In genomic region chr16:68401860-68402671, GRCm38 (mm10) we compare ENCODE assay signal across 23 mouse cellular contexts.
DNase-seq lines count a peak whose midpoint lies in the region; ATAC-seq and TF ChIP-seq lines count a peak whose summit lies in the region.
"Had no signal": no experiment of that assay in that cellular context is flagged by ENCODE, and none has a peak within 500 bp of the region (broad histone marks: within the 10 kb centered on the region; RNA-seq: fewer than 3 reads in every experiment).

No protein-coding gene starts in this region.

- H3K9ac ChIP-seq in stomach, embryonic 14.5 days (replicated peaks; ENCODE audit: low read depth, low read length) = no peak overlapping the region
- H3K9ac ChIP-seq in stomach, postnatal 0 days (ENCODE audit: low read length) = no peak overlapping the region
- H3K9ac ChIP-seq: embryonic facial prominence, embryonic 12.5 days; embryonic facial prominence, embryonic 15.5 days; forebrain, postnatal 0 days; hindbrain, embryonic 12.5 days; hindbrain, embryonic 15.5 days had no signal

- no peaks in the 10 kb centered on the region for H3K9me3 ChIP-seq in stomach, embryonic 14.5 days (ENCODE audit: control insufficient read depth, low read depth, low read length)
- H3K9me3 ChIP-seq in stomach, postnatal 0 days (ENCODE audit: control insufficient read depth, low read length) = no peaks in the 10 kb centered on the region
- H3K9me3 ChIP-seq: embryonic facial prominence, embryonic 12.5 days; embryonic facial prominence, embryonic 15.5 days; hindbrain, embryonic 12.5 days; hindbrain, embryonic 15.5 days had no signal

- H3K4me2 ChIP-seq in stomach, embryonic 14.5 days (replicated peaks; ENCODE audit: low read depth, low read length) = no peak overlapping the region
- H3K4me2 ChIP-seq in stomach, postnatal 0 days (replicated peaks; ENCODE audit: low read depth) = no peak overlapping the region
- H3K4me2 ChIP-seq: embryonic facial prominence, embryonic 12.5 days; embryonic facial prominence, embryonic 15.5 days; heart, embryonic 11.5 days; hindbrain, embryonic 12.5 days; hindbrain, embryonic 15.5 days had no signal

- H3K27ac ChIP-seq in stomach, embryonic 14.5 days (ENCODE audit: low read length) = no peak overlapping the region
- H3K27ac ChIP-seq in stomach, postnatal 0 days (replicated peaks) = no peak overlapping the region
- H3K27ac ChIP-seq: embryonic facial prominence, embryonic 12.5 days; embryonic facial prominence, embryonic 15.5 days; gastrocnemius, adult 2 months; hindbrain, embryonic 12.5 days; hindbrain, embryonic 15.5 days had no signal

- 70% methylated on average over 4 of the region's 4 CpGs for WGBS in stomach, embryonic 14.5 days
- WGBS in stomach, postnatal 0 days = 54% methylated on average over 4 of the region's 4 CpGs

- peak; percentile 42 to 60 for DNase-seq in cerebellum, postnatal 10 days
- DNase-seq in cerebellum, adult 9-10 months = no peak
- peak; percentile 24 for DNase-seq in layer of hippocampus, adult 9-10 months (ENCODE audit: low spot score)
- DNase-seq in layer of hippocampus, postnatal 25 days (ENCODE audit: extremely low spot score in 1 of 2, low spot score in 1 of 2) = no peak
- DNase-seq in stomach, postnatal 0 days (ENCODE audit: low spot score) = no peak
- DNase-seq in thymus, postnatal 36 days = no peak
- DNase-seq in left cerebral cortex, postnatal 25 days (ENCODE audit: low spot score in 2 of 2) = no peak
- DNase-seq: adrenal gland, adult 8-10 months; adrenal gland, postnatal 25 days; cerebellum, adult 11 months; cerebellum, adult 2 months; forebrain, postnatal 0 days; gastrocnemius, adult 2 months; gastrocnemius, postnatal 14 days; heart, adult 11 months had no signal

- H3K27me3 ChIP-seq in stomach, embryonic 14.5 days (ENCODE audit: control insufficient read depth, insufficient read depth, low read length) = no peaks in the 10 kb centered on the region
- H3K27me3 ChIP-seq in stomach, postnatal 0 days (ENCODE audit: control insufficient read depth, insufficient read depth, low read length) = no peaks in the 10 kb centered on the region
- H3K27me3 ChIP-seq: embryonic facial prominence, embryonic 12.5 days; embryonic facial prominence, embryonic 15.5 days; hindbrain, embryonic 12.5 days; hindbrain, embryonic 15.5 days had no signal

- no peak for TF ChIP-seq CTCF in stomach, postnatal 0 days (IDR thresholded peaks at IDR 0.05; ENCODE audit: low read depth)

- intact Hi-C loops in left cerebral cortex, postnatal 25 days (cut with DNase I) = no loop called here

- TF ChIP-seq EP300 in stomach, postnatal 0 days (optimal IDR thresholded peaks at IDR 0.05) = no peak

- peak; percentile 33; the same call in 1 of the 2 replicates for ATAC-seq in stomach, embryonic 14.5 days (ENCODE audit: insufficient number of reproducible peaks, insufficient read depth, low FRiP score, low read depth)
- ATAC-seq in stomach, postnatal 0 days (ENCODE audit: low FRiP score, low TSS enrichment) = no peak
- ATAC-seq: activated CD4-positive, CD25-positive, alpha-beta regulatory T cell, adult 4 months; forebrain, embryonic 14.5 days; forebrain, postnatal 0 days had no signal

- H3K4me1 ChIP-seq in stomach, embryonic 14.5 days (ENCODE audit: control insufficient read depth, insufficient read depth, low read length) = no peaks in the 10 kb centered on the region
- no peaks in the 10 kb centered on the region for H3K4me1 ChIP-seq in stomach, postnatal 0 days (replicated peaks; ENCODE audit: control insufficient read depth, insufficient read depth)
- H3K4me1 ChIP-seq: embryonic facial prominence, embryonic 12.5 days; embryonic facial prominence, embryonic 15.5 days; hindbrain, embryonic 12.5 days; hindbrain, embryonic 15.5 days had no signal

- no peak overlapping the region for H3K4me3 ChIP-seq in stomach, embryonic 14.5 days (ENCODE audit: low read depth, low read length)
- H3K4me3 ChIP-seq in stomach, postnatal 0 days (ENCODE audit: low read depth, low read length) = no peak overlapping the region
- H3K4me3 ChIP-seq: embryonic facial prominence, embryonic 12.5 days; embryonic facial prominence, embryonic 15.5 days; gastrocnemius, adult 2 months; hindbrain, embryonic 12.5 days; hindbrain, embryonic 15.5 days had no signal

- no peaks in the 10 kb centered on the region for H3K36me3 ChIP-seq in stomach, embryonic 14.5 days (ENCODE audit: control insufficient read depth, insufficient read depth, low read length)
- no peaks in the 10 kb centered on the region for H3K36me3 ChIP-seq in stomach, postnatal 0 days (ENCODE audit: control insufficient read depth, insufficient read depth, low read length)
- H3K36me3 ChIP-seq: embryonic facial prominence, embryonic 12.5 days; embryonic facial prominence, embryonic 15.5 days; hindbrain, embryonic 12.5 days; hindbrain, embryonic 15.5 days had no signal

Comparison
In these comparisons a context has a peak if more than half of its experiments do, and no peak if none do; other contexts are left out.
1. DNase-seq: peak in cerebellum, postnatal 10 days (2 of 2) and layer of hippocampus, adult 9-10 months (single experiment); none in cerebellum, adult 9-10 months (single experiment), layer of hippocampus, postnatal 25 days (0 of 2), stomach, postnatal 0 days (single experiment), thymus, postnatal 36 days (0 of 2) and left cerebral cortex, postnatal 25 days (0 of 2).